Mouse (Mus musculus) C2C12 (cell line): Measurements from ENCODE around the gene Gm13697.
"Not testable (repeated sequence)": the region's sequence is repeated elsewhere in the genome, so short reads cannot be mapped to it uniquely, and the experiment has no call there.

Experiments used
- CTCF ChIP-seq: IDR thresholded peaks from one replicate; pipeline ENCODE4 v1.5.1; 2011; ENCODE audit not compliant: control insufficient read depth, insufficient read depth, insufficient read length
- MYOD1 ChIP-seq: IDR thresholded peaks from one replicate; pipeline ENCODE4 v1.6.1; 2011; ENCODE audit warnings: low read depth; ENCODE audit not compliant: control insufficient read depth, insufficient read length
- MYOG ChIP-seq: IDR thresholded peaks from one replicate; pipeline ENCODE4 v1.6.1; 2011; ENCODE audit not compliant: control insufficient read depth, insufficient read length; ENCODE audit errors: extremely low read depth
- USF1 ChIP-seq: IDR thresholded peaks from one replicate; pipeline ENCODE4 v1.6.1; 2011; ENCODE audit warnings: low read depth, mild to moderate bottlenecking, control low read depth, moderate library complexity

DNA sequence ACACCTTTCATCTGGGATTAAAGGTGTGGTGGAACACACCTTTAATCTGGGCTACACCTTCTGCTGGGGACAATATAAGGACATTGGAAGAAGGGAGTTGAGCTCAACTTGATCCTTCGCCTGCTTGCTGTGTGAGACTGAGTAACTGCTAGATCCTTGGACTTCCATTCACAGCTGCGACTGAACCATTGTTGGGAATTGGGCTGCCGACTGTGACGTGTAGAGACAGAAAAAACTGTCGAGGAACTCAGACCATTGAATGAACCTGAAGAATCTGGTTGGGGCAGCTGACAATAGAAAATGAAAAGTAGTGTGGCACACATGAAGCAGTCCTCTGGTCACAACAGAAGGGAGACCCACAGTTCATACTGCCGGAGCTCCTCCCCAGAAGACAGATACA is 5.7 kb downstream of the Gm13697 start, which contains the start of gene Gm13691:
- TF ChIP-seq CTCF, MYOG, MYOD1, USF1: not testable (repeated sequence)
